Mouse (Mus musculus) olfactory bulb, adult 2 months (tissue): ENCODE results near the gene Sh3rf3.

Experiments used
- CTCF ChIP-seq: fragments of 200-500 bp; IDR thresholded peaks from 2 replicates; pipeline ENCODE4 v1.5.1; 2012; ENCODE audit warnings: low read depth, mild to moderate bottlenecking, low read length, moderate library complexity; ENCODE audit not compliant: insufficient read depth
- POLR2A ChIP-seq: fragments of 200-500 bp; IDR thresholded peaks from 2 replicates; pipeline ENCODE4 v1.6.1; 2012; ENCODE audit warnings: mild to moderate bottlenecking, low read depth, low read length, moderate library complexity; ENCODE audit not compliant: insufficient read depth

- TF ChIP-seq CTCF = no peak
- no peak for TF ChIP-seq POLR2A
Measured at GRCm38 (mm10) chr10:58974138-58974537, 161.0 kb downstream of the Sh3rf3 start.
